Mouse (Mus musculus) heart, adult 2 months (tissue): ENCODE measurements around the gene Ptger3. TPM values are rescaled to one million over a fixed set of nuclear protein-coding genes. Genes with fewer than 3 reads are reported as not detected.
A peak's percentile ranks its signal among the peaks of the same experiment; 100 is the strongest.

Source experiments
- DNase-seq, 2 experiments: peaks; one replicate each; pipeline ENCODE4 v3.0.0; 2021
- H3K27ac ChIP-seq: fragments of 200-600 bp; 2 replicates; pipeline ENCODE4 v1.8.1; 2022
- H3K27me3 ChIP-seq: fragments of 200-500 bp; 2 replicates; pipeline ENCODE4 v1.6.1; 2012; ENCODE audit warnings: mild to moderate bottlenecking, low read length, inconsistent platforms, mixed read lengths; ENCODE audit not compliant: control insufficient read depth, insufficient read depth
- H3K36me3 ChIP-seq: fragments of 200-500 bp; 2 replicates; pipeline ENCODE4 v1.6.1; 2012; ENCODE audit warnings: low read length, inconsistent platforms; ENCODE audit not compliant: control insufficient read depth, insufficient read depth
- H3K4me1 ChIP-seq: fragments of 200-500 bp; 2 replicates; pipeline ENCODE4 v1.6.1; 2011; ENCODE audit warnings: low read length; ENCODE audit not compliant: control insufficient read depth, insufficient read depth
- H3K4me3 ChIP-seq: fragments of 200-600 bp; 2 replicates; pipeline ENCODE4 v1.8.1; 2022
- H3K79me2 ChIP-seq: fragments of 200-500 bp; replicated peaks from 2 replicates; pipeline ENCODE4 v1.6.1; 2012; ENCODE audit warnings: mild to moderate bottlenecking, inconsistent platforms, low read length, moderate library complexity, mixed read lengths; ENCODE audit not compliant: control insufficient read depth, insufficient read depth
- H3K9ac ChIP-seq: fragments of 200-500 bp; 2 replicates; pipeline ENCODE4 v1.6.1; 2012; ENCODE audit warnings: low read depth, mild to moderate bottlenecking, control low read depth, inconsistent platforms, low read length, mixed read lengths
- CTCF ChIP-seq: fragments of 200-600 bp; IDR thresholded peaks from 2 replicates; pipeline ENCODE4 v1.8.1; 2022; ENCODE audit warnings: antibody characterized with exemption, mild to moderate bottlenecking, moderate library complexity
- EP300 ChIP-seq: fragments of 200-500 bp; IDR thresholded peaks from 2 replicates; pipeline ENCODE4 v1.6.1; 2011; ENCODE audit warnings: low read depth, low read length, control low read depth; ENCODE audit not compliant: insufficient read depth
- POLR2A ChIP-seq: fragments of 200-500 bp; IDR thresholded peaks from 2 replicates; pipeline ENCODE4 v1.6.1; 2011; ENCODE audit warnings: mild to moderate bottlenecking, low read depth, low read length, control low read depth; ENCODE audit not compliant: insufficient read depth
- WGBS: fragments of 180-500 bp; shearing (Covaris S2); methylation state at CpG from one replicate; pipeline ENCODE4 v1.1.7; 2018; 5-methylcytosine and 5-hydroxymethylcytosine counted together
- intact Hi-C: fragments of 180-260 bp; cut with DNase I; formaldehyde crosslinking; loops from one replicate; pipeline ENCODE4 v1.15.1; 2025
- polyA plus RNA-seq: library from polyadenylated mRNA; depleted of rRNA; stranded (reverse); fragments of >200 nt; gene quantifications from 2 replicates; pipeline ENCODE4 v1.2.3, GENCODE M21; 2012
- total RNA-seq, 2 experiments: library from RNA; stranded (reverse); gene quantifications; 2 replicates each; pipeline ENCODE4 v1.2.3; 2021

Ptger3 gene
- total and polyA plus RNA-seq, 3 experiments, result 0.18 to 1.9 (median 0.48) TPM

DNA sequence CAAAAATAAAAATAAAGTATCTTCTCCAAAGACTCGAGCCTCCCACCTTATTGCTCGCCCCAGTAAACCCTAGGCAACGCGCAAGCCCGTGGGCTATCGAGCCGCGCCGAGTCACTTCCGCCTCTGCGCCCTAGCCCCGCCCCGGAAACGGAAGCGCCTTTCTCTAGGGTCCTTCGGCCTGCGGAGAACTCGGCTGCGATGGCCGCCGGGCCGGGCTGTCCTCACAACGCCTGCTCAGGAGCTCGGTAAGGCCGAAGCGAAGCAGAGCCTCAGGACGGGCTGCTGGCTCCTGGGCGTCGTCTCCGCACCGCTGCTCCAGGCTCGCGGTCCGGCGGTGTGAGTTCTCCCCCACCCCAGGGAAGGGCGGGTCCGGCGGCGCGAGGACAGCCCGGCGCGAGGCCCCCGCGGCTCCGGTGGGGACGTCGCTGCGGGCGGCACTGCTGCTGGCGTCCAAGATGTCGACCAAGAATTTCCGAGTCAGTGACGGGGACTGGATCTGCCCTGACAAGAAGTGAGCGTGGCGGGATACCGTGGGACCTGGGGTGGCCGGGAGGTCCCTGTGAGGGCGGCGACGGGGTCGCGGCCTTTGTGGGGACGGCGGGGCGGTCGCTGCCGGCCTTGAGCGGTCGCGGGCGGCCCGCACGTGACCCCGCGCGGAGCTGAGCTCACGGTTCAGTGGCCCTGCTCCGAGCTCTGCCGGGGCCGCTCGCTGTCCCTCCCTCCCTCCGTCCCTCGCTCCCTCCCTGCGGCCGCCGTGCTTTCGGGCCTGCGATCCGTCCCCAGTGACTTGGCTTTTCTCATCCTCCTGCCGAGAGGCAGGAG lies 32.5 kb upstream of the Ptger3 start, which contains the start of gene Zranb2:
Zranb2 (plus strand) TSS at position 197 of the 822 bp plus-strand sequence.
- DNase-seq, result peak; percentile 94 to 96
- no peaks in the 10 kb centered on the region; the same call in 1 of the 2 replicates for H3K4me1 ChIP-seq
- H3K4me3 ChIP-seq, result peak within 1 kb of the TSS; percentile 75
- H3K36me3 ChIP-seq, result peaks cover 19% of the 10 kb centered on the region
- intact Hi-C loops, result loop anchor here (5.0 to 10.0 kb wide), 2 partner anchors 413 to 491 kb away; partner anchors contain the start of gene Ankrd13c
- H3K27me3 ChIP-seq, result no peaks in the 10 kb centered on the region; the same call in 1 of the 2 replicates
- no peak for TF ChIP-seq CTCF
- TF ChIP-seq POLR2A, result peak; percentile 49; the same call in 1 of the 2 replicates
- peak; percentile 53; the same call in 1 of the 2 replicates for TF ChIP-seq EP300
- peak within 1 kb of the TSS; percentile 98 for H3K27ac ChIP-seq
- under 1% methylated on average over 91 of the region's 91 CpGs for WGBS
- H3K9ac ChIP-seq, result peak within 1 kb of the TSS; percentile 84
- H3K79me2 ChIP-seq, result peaks cover 4% of the 10 kb centered on the region; the same call in 1 of the 2 replicates

DNA sequence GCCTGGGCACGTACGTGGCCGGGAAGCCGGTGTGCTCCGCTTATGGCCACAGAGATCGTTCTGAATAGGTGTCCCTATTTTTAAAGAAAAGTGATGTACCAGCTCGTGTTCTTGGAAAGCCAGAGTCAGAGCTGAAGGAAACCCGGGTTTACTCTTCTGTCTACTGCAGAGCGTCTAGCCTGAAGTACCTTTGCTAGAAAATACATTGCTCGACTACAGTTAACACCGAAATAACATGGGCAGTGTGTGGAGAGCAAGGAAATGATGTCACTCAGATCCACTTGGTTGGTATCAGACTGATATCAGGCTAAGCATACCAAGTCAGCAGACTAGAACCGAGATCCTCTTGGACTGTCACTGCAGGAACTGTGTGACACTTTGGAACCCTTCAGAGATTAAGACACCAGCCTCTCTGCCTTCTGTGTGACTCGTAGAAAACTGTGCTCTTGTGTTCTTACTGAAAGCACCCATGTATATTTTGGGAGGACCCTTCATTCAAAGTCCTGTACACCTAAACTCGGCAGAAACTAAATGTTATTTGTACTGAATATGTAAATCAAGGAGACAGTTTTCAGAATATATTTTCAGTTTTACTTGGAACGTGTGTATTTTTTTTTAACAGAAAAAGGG lies 31.8 kb upstream of the Ptger3 start:
- no peaks in the 10 kb centered on the region; the same call in 1 of the 2 replicates for H3K4me1 ChIP-seq
- peak overlapping the region; percentile 98 for H3K27ac ChIP-seq
- TF ChIP-seq EP300 (no peak), POLR2A (no peak), CTCF (no peak)
- H3K9ac ChIP-seq, result peak overlapping the region; percentile 84
- H3K27me3 ChIP-seq, result no peaks in the 10 kb centered on the region; the same call in 1 of the 2 replicates
- peak overlapping the region; percentile 75 for H3K4me3 ChIP-seq
- intact Hi-C loops, result loop anchor here (5.0 to 10.0 kb wide), 2 partner anchors 412 to 490 kb away; partner anchors contain the start of gene Ankrd13c
- H3K36me3 ChIP-seq, result peaks cover 19% of the 10 kb centered on the region
- peaks cover 4% of the 10 kb centered on the region; the same call in 1 of the 2 replicates for H3K79me2 ChIP-seq
- DNase-seq, result no peak
- WGBS, result 1% methylated on average over 15 of the region's 15 CpGs

DNA sequence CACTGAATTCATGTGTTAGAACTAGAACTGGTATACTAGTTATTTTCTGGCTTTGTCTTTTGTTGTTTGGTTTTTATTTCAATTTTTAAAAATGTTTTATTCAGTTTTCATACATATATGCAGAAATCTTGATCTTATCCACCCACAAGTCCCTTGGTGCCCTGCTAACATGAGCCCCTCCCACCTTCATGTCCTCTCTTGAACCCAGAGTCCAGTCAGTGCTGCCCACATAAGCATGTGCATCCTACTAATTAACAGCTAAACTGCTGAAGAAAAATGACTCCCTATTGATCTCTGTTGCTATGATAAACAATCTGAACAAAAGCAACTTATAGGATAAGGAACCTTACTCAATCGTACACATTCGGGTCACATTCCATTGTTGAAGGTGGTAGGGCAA lies 17.4 kb upstream of the Ptger3 start:
- H3K36me3 ChIP-seq, result peaks cover 8% of the 10 kb centered on the region
- no peak overlapping the region for H3K4me3 ChIP-seq
- intact Hi-C loops, result no loop called here
- H3K79me2 ChIP-seq, result no peaks in the 10 kb centered on the region
- no peaks in the 10 kb centered on the region for H3K4me1 ChIP-seq
- H3K9ac ChIP-seq, result no peak overlapping the region
- H3K27ac ChIP-seq, result no peak overlapping the region
- no peak for DNase-seq
- WGBS, result 99% methylated on average over 2 of the region's 2 CpGs
- no peaks in the 10 kb centered on the region for H3K27me3 ChIP-seq
- TF ChIP-seq EP300 (no peak), POLR2A (no peak), CTCF (no peak)

DNA sequence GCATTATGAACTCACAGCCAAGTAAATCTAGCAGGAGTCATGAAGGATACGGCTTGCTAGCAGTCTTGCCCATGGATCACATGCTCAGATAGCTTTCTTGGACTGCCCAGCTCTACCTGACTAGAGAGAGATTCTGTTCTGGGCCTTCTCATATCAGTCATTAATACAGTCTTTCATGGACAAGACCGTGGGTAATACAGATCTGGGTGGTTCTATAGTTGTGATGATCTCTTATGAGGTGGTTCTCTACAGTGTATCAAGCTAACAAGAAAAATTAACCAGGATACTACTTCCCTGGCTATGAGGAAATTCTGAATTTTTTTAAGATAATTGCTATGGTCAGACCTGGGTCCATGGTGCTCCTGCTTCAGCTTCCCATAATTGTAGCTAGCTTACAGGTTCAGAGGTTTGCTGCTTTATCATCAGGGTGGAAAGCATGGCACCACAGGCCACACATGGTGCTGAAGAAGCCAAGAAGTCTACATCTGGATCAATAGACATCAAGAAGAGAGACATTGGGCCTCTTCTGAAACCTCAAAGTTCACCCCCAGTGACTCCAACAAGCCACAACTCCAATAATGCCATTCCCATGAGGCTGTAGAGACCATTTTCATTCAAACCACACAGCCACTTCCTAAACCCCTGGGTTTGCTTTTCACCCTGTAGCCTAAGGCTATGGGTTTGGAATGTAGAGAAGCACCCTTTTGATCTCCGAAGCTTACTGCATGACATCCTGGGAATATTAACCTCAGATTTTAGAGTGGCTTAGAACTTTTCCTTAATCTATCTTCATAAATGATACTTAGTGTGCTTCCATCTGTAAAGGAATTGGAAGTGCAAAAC lies 16.7 kb upstream of the Ptger3 start:
- DNase-seq, result no peak
- Histone ChIP-seq H3K4me1 (no peaks in the 10 kb centered on the region), H3K27ac (no peak overlapping the region), H3K36me3 (peaks cover 8% of the 10 kb centered on the region), H3K79me2 (no peaks in the 10 kb centered on the region), H3K27me3 (no peaks in the 10 kb centered on the region), H3K4me3 (no peak overlapping the region), H3K9ac (no peak overlapping the region)
- intact Hi-C loops, result no loop called here
- no peak for TF ChIP-seq EP300
- TF ChIP-seq CTCF, result no peak
- no peak for TF ChIP-seq POLR2A
- WGBS, result 95% methylated on average over 3 of the region's 3 CpGs

DNA sequence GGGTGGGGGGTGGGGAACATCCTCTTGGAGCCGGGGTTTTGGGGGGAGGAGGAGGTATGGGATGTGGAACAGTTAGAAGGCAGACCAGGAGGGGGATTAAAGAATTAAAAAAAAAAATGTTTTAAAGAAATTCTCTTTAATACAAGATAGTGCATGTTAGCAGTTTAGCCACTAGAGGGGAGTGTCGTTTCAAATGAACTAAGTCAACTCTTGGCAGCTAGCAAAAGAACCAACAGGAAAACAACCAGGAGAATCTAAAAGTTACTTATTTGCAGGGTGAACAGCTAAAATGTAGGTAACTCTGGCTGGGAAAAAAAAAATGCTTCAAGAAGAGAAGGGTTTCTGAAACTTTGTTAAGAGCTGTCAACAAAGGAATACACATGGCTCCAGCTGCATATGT lies 1.5 kb upstream of the Ptger3 start:
- no peak overlapping the region for H3K27ac ChIP-seq
- TF ChIP-seq EP300, result no peak
- TF ChIP-seq CTCF, result peak; percentile 69
- TF ChIP-seq POLR2A, result no peak
- WGBS, result 0% methylated on average over 2 of the region's 2 CpGs
- no peak for DNase-seq
- H3K27me3 ChIP-seq, result peaks cover 10% of the 10 kb centered on the region
- H3K4me1 ChIP-seq, result no peaks in the 10 kb centered on the region
- intact Hi-C loops, result loop anchor here (1.0 to 10.0 kb wide), 2 partner anchors 152 to 510 kb away; no protein-coding TSS in a partner anchor
- H3K9ac ChIP-seq, result no peak overlapping the region
- H3K79me2 ChIP-seq, result no peaks in the 10 kb centered on the region
- no peaks in the 10 kb centered on the region for H3K36me3 ChIP-seq
- H3K4me3 ChIP-seq, result no peak overlapping the region
